Mouse (Mus musculus) CH12.LX (cell line): ENCODE results near the gene Gm13889. TPM values are rescaled to one million over a fixed set of nuclear protein-coding genes. Genes with fewer than 3 reads are reported as not detected.

Experiments used
- DNase-seq: peaks from one replicate; pipeline ENCODE4 v3.0.0-alpha.2; 2013; ENCODE audit errors: extremely low read depth
- H3K27ac ChIP-seq: 2 replicates; pipeline ENCODE4 v1.5.1; 2012; ENCODE audit warnings: low read depth, mild to moderate bottlenecking, control low read depth, moderate library complexity; ENCODE audit not compliant: insufficient read depth
- H3K27me3 ChIP-seq: replicated peaks from 2 replicates; pipeline ENCODE3; 2012; ENCODE audit warnings: inconsistent platforms
- H3K36me3 ChIP-seq, 2 experiments: replicated peaks in 1 of 2; 2 replicates each; pipeline versions ENCODE3 to v1.6.1; 2012; ENCODE audit warnings: inconsistent platforms in 1 of 2, low read length in 1 of 2, mild to moderate bottlenecking in 1 of 2, mixed read lengths in 1 of 2, moderate library complexity in 1 of 2; ENCODE audit not compliant: control insufficient read depth in 1 of 2, insufficient read depth in 1 of 2
- H3K4me1 ChIP-seq, 2 experiments: 2 replicates each; pipeline ENCODE4 v1.6.1; 2012; ENCODE audit warnings: inconsistent platforms in 1 of 2, moderate library complexity in 1 of 2; ENCODE audit not compliant: insufficient read depth in 2 of 2, control insufficient read depth in 1 of 2
- H3K4me2 ChIP-seq: 2 replicates; pipeline ENCODE4 v1.6.1; 2012; ENCODE audit warnings: low read depth, mild to moderate bottlenecking, control low read depth; ENCODE audit not compliant: poor library complexity, insufficient read depth, severe bottlenecking
- H3K4me3 ChIP-seq, 3 experiments: fragments of 150-350 bp in 1 of 3; sonication (generic) in 1 of 3; replicated peaks in 1 of 3; 2 replicates each; pipeline versions ENCODE3 to v1.5.1; 2011 to 2012; ENCODE audit warnings: low read depth in 2 of 3, low read length in 2 of 3, mild to moderate bottlenecking in 2 of 3, moderate library complexity in 2 of 3, control low read depth in 1 of 3, improper control_type of control experiment in 1 of 3, inconsistent platforms in 1 of 3, mixed read lengths in 1 of 3; ENCODE audit not compliant: poor library complexity in 1 of 3
- H3K79me2 ChIP-seq: replicated peaks from 2 replicates; pipeline ENCODE4 v1.6.1; 2012; ENCODE audit warnings: mild to moderate bottlenecking, moderate library complexity; ENCODE audit not compliant: control insufficient read depth, poor library complexity, insufficient read depth, severe bottlenecking; ENCODE audit errors: extremely low read depth
- H3K9ac ChIP-seq: 2 replicates; pipeline ENCODE4 v1.6.1; 2012; ENCODE audit warnings: low read depth, mild to moderate bottlenecking, control low read depth, moderate library complexity; ENCODE audit not compliant: insufficient read depth
- H3K9me3 ChIP-seq: replicated peaks from 2 replicates; pipeline ENCODE3; 2012; ENCODE audit warnings: low read length, inconsistent platforms, mixed read lengths
- ELF1 ChIP-seq: IDR thresholded peaks from 2 replicates; pipeline ENCODE4 v1.6.1; 2014; ENCODE audit warnings: low read depth, mild to moderate bottlenecking, inconsistent platforms, low read length, improper control_type of control experiment
- EP300 ChIP-seq: IDR thresholded peaks from 2 replicates; pipeline ENCODE4 v1.6.1; 2011; ENCODE audit warnings: low read length, improper control_type of control experiment
- ETS1 ChIP-seq: conservative IDR thresholded peaks from 2 replicates; pipeline ENCODE4 v1.6.1; 2012; ENCODE audit warnings: low read depth, mild to moderate bottlenecking, inconsistent platforms, low read length, improper control_type of control experiment, moderate library complexity
- JUND ChIP-seq: conservative IDR thresholded peaks from 2 replicates; pipeline ENCODE4 v1.6.1; 2011; ENCODE audit warnings: low read depth, low read length, improper control_type of control experiment
- MAFK ChIP-seq: IDR thresholded peaks from 2 replicates; pipeline ENCODE4 v1.6.1; 2011; ENCODE audit warnings: low read length, improper control_type of control experiment; ENCODE audit not compliant: insufficient replicate concordance
- MAX ChIP-seq: IDR thresholded peaks from 2 replicates; pipeline ENCODE4 v1.6.1; 2011; ENCODE audit warnings: low read length, improper control_type of control experiment
- MXI1 ChIP-seq: IDR thresholded peaks from 2 replicates; pipeline ENCODE4 v1.6.1; 2011; ENCODE audit warnings: mild to moderate bottlenecking, low read depth, low read length, improper control_type of control experiment
- NRF1 ChIP-seq: IDR thresholded peaks from 2 replicates; pipeline ENCODE4 v1.6.1; 2014; ENCODE audit warnings: low read depth, mild to moderate bottlenecking, inconsistent platforms, low read length, improper control_type of control experiment, moderate library complexity
- POLR2A ChIP-seq: IDR thresholded peaks from 2 replicates; pipeline ENCODE4 v1.6.1; 2011; ENCODE audit warnings: low read depth, mild to moderate bottlenecking, improper control_type of control experiment, low read length
- SIN3A ChIP-seq: IDR thresholded peaks from 2 replicates; pipeline ENCODE4 v1.6.1; 2012; ENCODE audit warnings: low read length, improper control_type of control experiment, inconsistent platforms
- SMC3 ChIP-seq: IDR thresholded peaks from 2 replicates; pipeline ENCODE4 v1.6.1; 2011; ENCODE audit warnings: low read depth, low read length, improper control_type of control experiment
- ZC3H11A ChIP-seq: IDR thresholded peaks from 2 replicates; pipeline ENCODE4 v1.6.1; 2012; ENCODE audit warnings: low read depth, mild to moderate bottlenecking, inconsistent platforms, low read length, improper control_type of control experiment
- ZKSCAN1 ChIP-seq: IDR thresholded peaks from 2 replicates; pipeline ENCODE4 v1.6.1; 2012; ENCODE audit warnings: low read depth, inconsistent platforms, low read length, improper control_type of control experiment, borderline replicate concordance
- ZMIZ1 ChIP-seq: IDR thresholded peaks from 2 replicates; pipeline ENCODE4 v1.6.1; 2012; ENCODE audit warnings: low read depth, mild to moderate bottlenecking, inconsistent platforms, low read length, improper control_type of control experiment
- ZNF384 ChIP-seq: IDR thresholded peaks from 2 replicates; pipeline ENCODE4 v1.6.1; 2012; ENCODE audit warnings: low read depth, low read length, improper control_type of control experiment, inconsistent platforms
- dilution Hi-C: fragments of 300-500 bp; cut with MboI; formaldehyde crosslinking; loops from 2 replicates; pipeline ENCODE4 v1.14.3; 2020; ENCODE audit warnings: low sequenced_read_pairs; ENCODE audit not compliant: extremely low pct_unique_long_range_greater_than_20kb, extremely low pct_ligation_motif_present
- in situ Hi-C: fragments of 300-500 bp; cut with MboI; formaldehyde crosslinking; loops from 3 replicates; pipeline ENCODE4 v1.14.3; 2019; ENCODE audit warnings: low sequenced_read_pairs, low pct_ligation_motif_present, low pct_unique_long_range_greater_than_20kb, mixed read lengths
- polyA plus RNA-seq: library from polyadenylated mRNA; unstranded; fragments of >175 nt; gene quantifications from 2 replicates; pipeline ENCODE4 v1.2.1, GENCODE M21; 2012; ENCODE audit warnings: low read depth; ENCODE audit not compliant: insufficient read length
- total RNA-seq, 2 experiments: library from RNA; depleted of rRNA; stranded (reverse); fragments of 300-350 nt in 1 of 2; fragments of >200 nt in 1 of 2; gene quantifications; 2 replicates each; pipeline ENCODE4 v1.2.3; 2012 to 2014

The Gm13889 gene
- total and polyA plus RNA-seq, 3 experiments: not detected

DNA sequence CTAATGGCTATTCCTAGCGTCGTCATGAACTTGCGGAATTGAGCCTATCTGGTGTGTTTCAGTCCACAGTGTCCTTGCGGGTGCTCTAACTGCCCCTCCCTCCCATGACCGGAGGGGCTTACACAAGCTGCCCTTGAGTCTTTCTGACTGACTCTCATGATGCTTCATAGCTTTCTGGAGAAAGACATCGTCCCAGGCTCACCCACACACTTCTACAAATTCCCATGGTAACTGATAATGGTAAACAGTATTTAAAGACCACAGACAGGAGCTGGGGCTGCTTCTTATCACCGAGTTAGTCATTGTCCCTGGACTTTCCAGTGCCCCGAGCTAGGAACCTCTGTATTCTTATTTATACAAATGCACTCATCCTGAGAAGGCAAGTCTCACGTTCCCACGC lies 28.1 kb downstream of the Gm13889 start:
- dilution Hi-C loops (no loop called here), in situ Hi-C loops (no loop called here)
- Histone ChIP-seq H3K4me1 (no peaks in the 10 kb centered on the region), H3K9ac (no peak overlapping the region), H3K4me2 (no peak overlapping the region), H3K9me3 (no peaks in the 10 kb centered on the region), H3K36me3 (no peaks in the 10 kb centered on the region), H3K27me3 (peaks cover 39% of the 10 kb centered on the region), H3K4me3 (no peak overlapping the region), H3K79me2 (no peaks in the 10 kb centered on the region), H3K27ac (no peak overlapping the region)
- no peak for DNase-seq
- TF ChIP-seq MXI1 (no peak), MAFK (no peak), MAX (no peak), NRF1 (no peak), ZNF384 (no peak), SMC3 (no peak), JUND (no peak), POLR2A (no peak), ZKSCAN1 (no peak)

DNA sequence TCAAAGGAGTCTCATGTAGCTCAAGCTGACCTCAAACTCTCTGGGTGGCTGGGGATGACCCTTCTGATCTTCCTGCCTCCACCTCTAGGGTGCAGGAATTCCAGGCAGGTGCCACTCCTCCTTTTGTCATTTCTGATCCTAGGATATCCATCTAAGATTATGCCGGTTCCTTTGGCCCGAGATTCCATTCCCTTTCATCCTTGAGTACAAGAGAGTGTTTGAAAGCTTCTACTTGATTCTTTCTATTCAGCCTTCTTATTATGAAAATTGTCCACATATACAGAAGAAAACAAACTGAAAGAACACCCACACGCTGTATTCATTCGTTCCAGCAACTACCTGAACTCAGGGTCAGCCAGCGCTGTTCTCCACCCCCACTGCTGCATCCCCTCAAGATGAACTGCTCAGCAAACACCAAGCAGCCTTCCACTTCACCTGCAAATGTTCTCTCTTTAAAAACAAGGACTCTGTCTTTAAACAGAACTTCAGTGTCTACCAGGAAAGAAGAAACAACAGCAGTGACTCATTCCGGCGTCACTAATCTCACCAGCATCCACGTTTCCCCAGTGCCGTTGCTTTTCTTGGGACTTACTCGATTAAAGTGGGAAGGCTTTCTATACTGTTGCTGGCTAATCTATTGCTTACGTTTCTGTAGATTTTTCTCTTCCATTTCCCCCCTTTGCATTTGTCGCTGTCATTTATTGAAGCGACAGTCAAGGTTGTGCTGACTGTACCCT lies 29.1 kb downstream of the Gm13889 start:
- no peaks in the 10 kb centered on the region for H3K36me3 ChIP-seq
- H3K4me2 ChIP-seq: no peak overlapping the region

DNA sequence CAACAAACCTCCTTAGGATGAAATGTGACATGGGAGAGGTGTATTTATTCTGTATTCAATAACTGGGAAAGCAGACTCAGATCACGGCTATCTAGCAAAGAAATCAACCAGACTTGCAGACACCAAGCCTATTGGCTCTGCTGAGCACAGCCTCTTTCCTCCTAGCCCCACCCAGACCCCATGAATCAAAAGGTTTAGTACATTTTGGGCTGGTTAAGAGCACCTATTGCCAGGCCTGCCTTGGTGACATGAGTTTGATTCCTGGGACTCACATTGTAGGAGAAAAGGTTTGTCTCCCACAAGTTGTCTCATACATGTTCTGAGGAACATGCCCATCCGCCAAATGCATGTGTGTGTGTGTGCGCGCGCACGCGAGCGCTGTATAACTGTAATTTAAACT lies 30.9 kb downstream of the Gm13889 start:
- Histone ChIP-seq H3K79me2 (no peaks in the 10 kb centered on the region), H3K4me2 (no peak overlapping the region), H3K4me1 (no peaks in the 10 kb centered on the region), H3K4me3 (no peak overlapping the region), H3K9ac (no peak overlapping the region), H3K9me3 (no peaks in the 10 kb centered on the region), H3K27me3 (peaks cover 41% of the 10 kb centered on the region), H3K36me3 (no peaks in the 10 kb centered on the region), H3K27ac (no peak overlapping the region)
- no peak for DNase-seq
- in situ Hi-C loops: no loop called here
- no peak for TF ChIP-seq POLR2A
- TF ChIP-seq ETS1: no peak
- no peak for TF ChIP-seq MAX
- TF ChIP-seq ZC3H11A: no peak
- dilution Hi-C loops: no loop called here

More for the DNA sequence above, 29.1 kb downstream of the Gm13889 start:
- Histone ChIP-seq H3K9me3 (no peaks in the 10 kb centered on the region), H3K4me1 (no peaks in the 10 kb centered on the region), H3K27me3 (peaks cover 34% of the 10 kb centered on the region), H3K9ac (no peak overlapping the region), H3K27ac (no peak overlapping the region)
- DNase-seq: no peak
- TF ChIP-seq ELF1 (no peak), EP300 (no peak), SIN3A (no peak), ZMIZ1 (no peak)
- TF ChIP-seq, all 38 proteins: peak for 0
- in situ Hi-C loops (no loop called here), dilution Hi-C loops (no loop called here)
- Histone ChIP-seq H3K79me2 (no peaks in the 10 kb centered on the region), H3K4me3 (no peak overlapping the region)
